Mouse (Mus musculus) neural tube, embryonic 10.5 days (tissue): ENCODE measurements around the gene Prdx6.

Experiments used
- DNase-seq: peaks from one replicate; pipeline ENCODE4 v3.0.0-alpha.2; 2017; ENCODE audit warnings: low spot score; ENCODE audit errors: extremely low spot score

Prdx6 gene

GRCm38 (mm10) chr1:161250604-161251416 is at the start of gene Prdx6:
TSS of gene Prdx6 (minus strand) at chr1:161251219.
- peak; percentile 87 for DNase-seq

- no peak for DNase-seq
Observed at GRCm38 (mm10) chr1:161288256-161288655, 37.2 kb upstream of the Prdx6 start.

GRCm38 (mm10) chr1:161286726-161287310 is 35.8 kb upstream of the Prdx6 start:
- DNase-seq, result peak; percentile 57

GRCm38 (mm10) chr1:161281054-161281688 is 30.2 kb upstream of the Prdx6 start:
- DNase-seq, result no peak

- DNase-seq, result no peak
Observed at GRCm38 (mm10) chr1:161279244-161279908, 28.4 kb upstream of the Prdx6 start.

GRCm38 (mm10) chr1:161273486-161273885 is 22.5 kb upstream of the Prdx6 start:
- no peak for DNase-seq

- no peak for DNase-seq
Observed at GRCm38 (mm10) chr1:161271461-161271810, 20.4 kb upstream of the Prdx6 start.

GRCm38 (mm10) chr1:161270776-161271460 is 19.9 kb upstream of the Prdx6 start:
- DNase-seq, result no peak

GRCm38 (mm10) chr1:161269346-161269745 is 18.3 kb upstream of the Prdx6 start:
- DNase-seq, result no peak

GRCm38 (mm10) chr1:161268884-161269283 is 17.9 kb upstream of the Prdx6 start:
- DNase-seq, result no peak

GRCm38 (mm10) chr1:161268116-161268515 is 17.1 kb upstream of the Prdx6 start:
- no peak for DNase-seq

- no peak for DNase-seq
Observed at GRCm38 (mm10) chr1:161264961-161265360, 13.9 kb upstream of the Prdx6 start.

GRCm38 (mm10) chr1:161263584-161263983 is 12.6 kb upstream of the Prdx6 start:
- no peak for DNase-seq

- no peak for DNase-seq
Observed at GRCm38 (mm10) chr1:161262542-161262941, 11.5 kb upstream of the Prdx6 start.

GRCm38 (mm10) chr1:161260761-161261160 is 9.7 kb upstream of the Prdx6 start:
- no peak for DNase-seq

- no peak for DNase-seq
Observed at GRCm38 (mm10) chr1:161259142-161259541, 8.1 kb upstream of the Prdx6 start.

- DNase-seq, result no peak
Observed at GRCm38 (mm10) chr1:161258331-161258730, 7.3 kb upstream of the Prdx6 start.

- DNase-seq, result no peak
Observed at GRCm38 (mm10) chr1:161256918-161257317, 5.9 kb upstream of the Prdx6 start.

GRCm38 (mm10) chr1:161254361-161254760 is 3.3 kb upstream of the Prdx6 start:
- DNase-seq, result no peak

GRCm38 (mm10) chr1:161252901-161253300 is 1.9 kb upstream of the Prdx6 start:
- no peak for DNase-seq

- DNase-seq, result no peak
Observed at GRCm38 (mm10) chr1:161252365-161252764, 1.3 kb upstream of the Prdx6 start.
